Mouse (Mus musculus) cerebral cortex, adult 2 months (tissue): ENCODE results near the gene Vps13d.

Experiments used
- WGBS: fragments of 180-500 bp; shearing (Covaris S2); methylation state at CpG from one replicate; pipeline ENCODE4 v1.1.7; 2018; 5-methylcytosine and 5-hydroxymethylcytosine counted together

Vps13d gene

GRCm38 (mm10) chr4:145032637-145033036 lies 162.2 kb downstream of the Vps13d start:
- WGBS: 78% methylated on average over 2 of the region's 2 CpGs

GRCm38 (mm10) chr4:145031510-145031909 lies 163.3 kb downstream of the Vps13d start:
- 90% methylated on average over 4 of the region's 4 CpGs for WGBS

DNA sequence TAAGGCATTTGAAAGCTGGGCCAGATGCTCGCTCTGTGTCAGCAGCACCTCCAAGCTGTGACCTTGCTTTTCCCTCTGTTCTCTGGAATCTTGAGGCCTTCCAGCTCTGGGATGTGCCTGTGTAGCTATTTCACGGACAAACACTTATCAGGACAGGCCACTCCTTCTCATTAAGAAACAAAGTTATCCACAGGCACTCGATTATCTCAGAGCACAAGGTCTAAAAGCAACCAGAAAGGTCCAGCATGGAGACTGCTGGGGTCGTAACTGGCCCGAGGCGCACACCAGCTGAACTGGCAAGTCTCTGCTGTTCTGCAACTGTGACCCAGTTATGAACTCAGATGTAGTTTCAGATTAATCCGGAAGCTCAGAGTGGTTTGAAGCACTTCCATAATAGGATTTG lies 168.4 kb downstream of the Vps13d start:
- 69% methylated on average over 7 of the region's 7 CpGs for WGBS

GRCm38 (mm10) chr4:145025409-145025762 lies 169.4 kb downstream of the Vps13d start:
- WGBS: 58% methylated on average over 7 of the region's 7 CpGs

DNA sequence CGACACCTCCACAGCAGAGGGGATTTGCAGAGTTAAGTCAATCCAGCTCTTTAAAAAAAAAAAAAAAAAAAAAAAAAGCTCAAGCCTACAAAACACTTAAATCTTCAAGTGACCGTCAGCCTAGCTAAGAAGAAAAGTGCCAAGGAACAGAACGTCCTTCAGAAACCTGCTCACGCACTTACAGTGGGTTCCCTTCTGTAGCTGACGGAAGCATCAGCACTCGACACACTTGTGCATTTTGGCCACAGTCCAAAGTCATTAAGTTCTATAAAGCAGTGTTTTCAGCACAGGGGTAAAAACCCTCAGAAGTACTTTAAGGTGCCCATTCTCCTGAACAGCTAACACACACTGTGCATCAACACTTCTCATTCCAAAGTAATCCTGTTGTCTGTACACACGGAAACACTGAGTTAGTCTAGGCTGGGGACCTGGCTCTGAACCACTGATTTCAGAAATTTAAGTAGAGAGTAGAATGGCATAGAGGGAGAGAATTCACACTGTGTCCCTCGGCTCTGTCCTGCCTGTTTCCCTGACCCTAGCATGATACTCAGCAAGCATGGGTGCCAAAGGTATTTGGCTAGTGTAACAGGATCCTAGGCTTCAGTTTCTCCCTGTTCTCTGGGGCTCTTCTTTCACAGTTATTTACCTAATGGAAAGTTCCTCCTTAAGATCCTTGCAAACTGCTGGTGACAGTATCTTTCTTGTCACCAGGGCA lies 170.0 kb downstream of the Vps13d start:
- WGBS: 28% methylated on average over 8 of the region's 8 CpGs

DNA sequence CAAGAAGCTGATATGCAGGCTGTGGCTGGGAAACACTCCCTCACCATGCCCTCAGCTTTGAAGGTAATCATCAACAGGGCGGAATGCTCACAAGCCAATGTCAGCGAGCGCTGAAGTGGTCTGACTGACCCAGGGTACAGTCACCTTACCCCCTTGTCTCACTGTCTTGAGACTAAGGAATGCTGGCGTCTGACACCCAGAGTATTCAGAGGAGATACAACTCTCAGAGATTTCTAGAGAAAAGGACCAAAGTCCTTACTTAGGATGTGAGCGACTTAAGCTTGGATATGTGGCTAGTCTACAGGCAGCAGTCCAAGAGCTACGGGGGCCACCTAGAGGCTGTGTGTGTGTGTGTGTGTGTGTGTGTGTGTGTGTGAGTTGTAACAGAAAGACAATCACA lies 170.9 kb downstream of the Vps13d start:
- WGBS: 84% methylated on average over 6 of the region's 6 CpGs

GRCm38 (mm10) chr4:145022815-145023214 lies 172.0 kb downstream of the Vps13d start:
- WGBS: 86% methylated on average over 5 of the region's 5 CpGs

DNA sequence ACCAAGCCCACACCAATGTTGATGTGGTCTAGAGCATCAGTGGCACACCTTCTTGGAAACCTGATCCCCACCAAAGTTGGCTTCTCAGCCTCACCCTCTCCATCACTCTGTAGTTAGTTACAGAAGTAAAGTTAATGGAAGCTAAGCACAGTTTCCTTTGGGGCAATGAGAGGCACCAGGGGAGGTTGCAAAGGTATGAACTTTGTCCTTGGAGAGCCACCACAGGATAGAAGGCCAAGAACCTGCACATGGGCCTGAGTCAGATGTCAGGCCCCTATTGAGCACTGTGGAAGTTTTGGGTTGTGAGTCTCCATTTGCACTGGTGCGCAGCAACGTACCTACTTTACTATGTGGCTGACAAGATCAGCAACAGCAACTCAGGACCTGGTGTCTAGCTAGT lies 172.6 kb downstream of the Vps13d start:
- WGBS: 97% methylated on average over 2 of the region's 2 CpGs

DNA sequence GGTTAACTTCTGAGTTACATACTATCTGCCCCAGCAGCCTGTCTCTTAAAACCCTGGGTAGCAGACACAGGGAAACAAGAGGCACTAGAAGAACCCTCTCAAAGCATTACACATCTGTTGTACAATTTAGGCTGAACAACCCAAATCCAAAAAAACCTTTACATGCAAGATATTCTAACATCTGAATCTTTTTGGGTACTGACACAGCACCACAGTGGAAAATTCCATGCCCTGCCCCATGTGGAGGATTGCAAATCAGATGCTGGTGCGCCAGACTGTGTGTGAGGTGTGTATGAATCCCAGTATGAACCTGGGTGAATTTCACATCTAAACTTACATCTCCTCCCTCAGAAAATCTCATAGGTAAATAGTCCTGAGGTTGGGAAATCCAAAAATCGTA lies 174.4 kb downstream of the Vps13d start:
- 80% methylated on average over 2 of the region's 2 CpGs for WGBS

DNA sequence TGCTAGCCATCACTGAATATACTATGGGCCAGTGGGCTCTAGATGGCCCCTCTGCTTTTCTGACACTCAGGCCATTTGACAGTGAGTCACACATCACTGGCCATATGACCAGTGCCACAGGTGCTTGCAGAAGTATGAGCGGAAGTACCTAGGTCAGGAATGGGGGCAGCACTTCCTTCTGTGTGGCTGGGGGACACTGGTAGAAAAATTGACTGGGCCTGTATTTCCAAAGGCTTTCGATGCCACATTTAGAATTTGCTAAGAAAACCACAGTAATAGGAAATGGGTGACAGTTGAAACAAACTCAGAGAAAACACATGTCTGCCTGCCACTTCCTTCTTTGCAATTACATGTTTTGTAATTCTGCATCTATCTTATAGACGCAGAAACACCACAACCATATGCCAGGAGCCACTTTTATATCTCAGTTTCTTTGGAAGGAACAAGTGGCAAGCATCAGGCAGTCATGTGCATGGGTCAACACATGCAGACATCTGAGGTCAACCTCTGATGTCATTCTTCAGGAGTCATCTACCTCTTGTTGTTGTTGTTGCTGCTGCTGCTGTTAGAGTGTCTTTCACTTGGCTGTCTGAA lies 175.6 kb downstream of the Vps13d start:
- 73% methylated on average over 3 of the region's 3 CpGs for WGBS

GRCm38 (mm10) chr4:145017745-145018144 lies 177.1 kb downstream of the Vps13d start:
- 58% methylated on average over 2 of the region's 2 CpGs for WGBS

- 94% methylated on average over 1 of the region's 1 CpGs for WGBS
These were observed 178.1 kb downstream of the Vps13d start for GRCm38 (mm10) chr4:145016669-145017068.

- 92% methylated on average over 4 of the region's 4 CpGs for WGBS
These were observed 180.2 kb downstream of the Vps13d start for GRCm38 (mm10) chr4:145014632-145014960.

- WGBS: 89% methylated on average over 7 of the region's 7 CpGs
These were observed 180.8 kb downstream of the Vps13d start for GRCm38 (mm10) chr4:145013760-145014631.

GRCm38 (mm10) chr4:145013187-145013586 lies 181.6 kb downstream of the Vps13d start:
- 38% methylated on average over 4 of the region's 4 CpGs for WGBS

- 59% methylated on average over 3 of the region's 3 CpGs for WGBS
These were observed 183.6 kb downstream of the Vps13d start for GRCm38 (mm10) chr4:145011156-145011555.

- WGBS: 73% methylated on average over 7 of the region's 7 CpGs
These were observed 184.9 kb downstream of the Vps13d start for GRCm38 (mm10) chr4:145009934-145010333.

GRCm38 (mm10) chr4:145009437-145009836 lies 185.4 kb downstream of the Vps13d start:
- WGBS: 83% methylated on average over 3 of the region's 3 CpGs

GRCm38 (mm10) chr4:145005943-145006545 lies 188.8 kb downstream of the Vps13d start:
- 96% methylated on average over 4 of the region's 4 CpGs for WGBS

GRCm38 (mm10) chr4:145004176-145004575 lies 190.6 kb downstream of the Vps13d start:
- 73% methylated on average over 6 of the region's 6 CpGs for WGBS

GRCm38 (mm10) chr4:145002733-145003132 lies 192.1 kb downstream of the Vps13d start:
- WGBS: 76% methylated on average over 1 of the region's 1 CpGs

DNA sequence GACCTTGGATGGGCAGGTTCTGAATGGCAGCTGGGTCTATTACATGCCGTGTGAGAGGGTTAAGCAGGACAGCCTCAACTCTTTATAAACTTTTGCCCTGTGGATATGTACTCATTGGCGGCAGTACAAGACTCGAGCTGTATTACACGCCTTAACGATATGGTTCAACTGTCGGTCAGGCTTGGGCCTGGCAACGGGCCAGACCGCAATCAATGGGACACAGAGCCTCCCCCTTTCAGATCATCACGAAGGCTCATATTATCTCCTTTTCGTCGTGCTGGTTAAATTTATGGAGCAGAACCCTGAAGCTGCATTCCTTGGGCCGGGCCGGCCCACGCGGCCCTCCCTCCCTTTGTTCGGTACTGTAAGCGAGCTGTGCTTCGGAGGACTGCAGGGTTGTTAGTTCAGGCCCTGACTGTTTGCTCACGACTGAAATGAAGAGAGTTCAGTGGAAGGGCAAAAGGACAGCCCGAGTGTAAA lies 194.9 kb downstream of the Vps13d start:
- 43% methylated on average over 20 of the region's 20 CpGs for WGBS
